Mouse (Mus musculus) olfactory bulb, adult 2 months (tissue): ENCODE measurements at regions not wholly inside any gene's neighbourhood (a gene's known extent, or its start where the extent isn't known, plus 50 kb on each side); places are given as distances from the start of the nearest gene placed in this dataset.

Experiments used
- CTCF ChIP-seq: fragments of 200-500 bp; IDR thresholded peaks from 2 replicates; pipeline ENCODE4 v1.5.1; 2012; ENCODE audit warnings: low read depth, mild to moderate bottlenecking, low read length, moderate library complexity; ENCODE audit not compliant: insufficient read depth
- POLR2A ChIP-seq: fragments of 200-500 bp; IDR thresholded peaks from 2 replicates; pipeline ENCODE4 v1.6.1; 2012; ENCODE audit warnings: mild to moderate bottlenecking, low read depth, low read length, moderate library complexity; ENCODE audit not compliant: insufficient read depth

GRCm38 (mm10) chr12:90866597-90866996 is 128.4 kb upstream of the Dio2 start:
- TF ChIP-seq CTCF (no peak), POLR2A (no peak)
